10 mouse cellular contexts compared by ENCODE assay signal in genomic region chr11:6063501-6064214, GRCm38 (mm10). TPM values are rescaled to one million over a fixed set of nuclear protein-coding genes. Genes with fewer than 3 reads are reported as not detected.
DNase-seq lines count a peak whose midpoint lies in the region; ATAC-seq and TF ChIP-seq lines count a peak whose summit lies in the region.
"Had no signal": no experiment of that assay in that cellular context is flagged by ENCODE, and none has a peak within 500 bp of the region (broad histone marks: within the 10 kb centered on the region; RNA-seq: fewer than 3 reads in every experiment).

No protein-coding gene starts in this region.

- no peak for TF ChIP-seq POLR2A in ES-Bruce4 (IDR thresholded peaks at IDR 0.05; ENCODE audit: insufficient read depth, low read length)

- H3K36me3 ChIP-seq in heart, embryonic 15.5 days = no peaks in the 10 kb centered on the region
- H3K36me3 ChIP-seq in ES-Bruce4 (ENCODE audit: control insufficient read depth, insufficient read depth, low read length, poor library complexity, severe bottlenecking) = no peaks in the 10 kb centered on the region
- H3K36me3 ChIP-seq in embryonic facial prominence, embryonic 14.5 days (ENCODE audit: control insufficient read depth, insufficient read depth, low read length) = no peaks in the 10 kb centered on the region
- H3K36me3 ChIP-seq in midbrain, embryonic 10.5 days = no peaks in the 10 kb centered on the region

- peak overlapping the region; percentile 64 for H3K4me3 ChIP-seq in heart, embryonic 15.5 days
- no peak overlapping the region for H3K4me3 ChIP-seq in ES-Bruce4 (ENCODE audit: low read depth, low read length)
- no peak overlapping the region for H3K4me3 ChIP-seq in embryonic facial prominence, embryonic 14.5 days (ENCODE audit: low read depth, low read length)
- H3K4me3 ChIP-seq in midbrain, embryonic 10.5 days = 0 out of 2 replicates have a peak overlapping the region, but pooled peaks have one; percentile 59

- ATAC-seq in heart, embryonic 15.5 days (replicated peaks; ENCODE audit: insufficient number of reproducible peaks, insufficient read depth, low FRiP score, low read depth) = no peak
- no peak for ATAC-seq in embryonic facial prominence, embryonic 14.5 days (ENCODE audit: low read depth)

- WGBS in heart, embryonic 15.5 days = 40% methylated on average over 17 of the region's 17 CpGs
- WGBS in embryonic facial prominence, embryonic 14.5 days = 38% methylated on average over 17 of the region's 17 CpGs
- 51% methylated on average over 17 of the region's 17 CpGs for WGBS in midbrain, embryonic 10.5 days

- no peak overlapping the region for H3K9ac ChIP-seq in heart, embryonic 15.5 days
- H3K9ac ChIP-seq in ES-Bruce4 (ENCODE audit: low read depth, poor library complexity, severe bottlenecking) = 0 out of 2 replicates have a peak overlapping the region, but pooled peaks have one; percentile 90
- H3K9ac ChIP-seq in embryonic facial prominence, embryonic 14.5 days (ENCODE audit: low read depth, low read length) = no peak overlapping the region

- H3K27me3 ChIP-seq in heart, embryonic 15.5 days = peaks cover 72% of the 10 kb centered on the region
- peaks cover 16% of the 10 kb centered on the region for H3K27me3 ChIP-seq in ES-Bruce4 (ENCODE audit: control insufficient read depth, insufficient read depth, low read length, poor library complexity, severe bottlenecking)
- peaks cover 69% of the 10 kb centered on the region for H3K27me3 ChIP-seq in embryonic facial prominence, embryonic 14.5 days (replicated peaks; ENCODE audit: control insufficient read depth, insufficient read depth, low read length)
- peaks cover 73% of the 10 kb centered on the region for H3K27me3 ChIP-seq in midbrain, embryonic 10.5 days (ENCODE audit: low read depth, poor library complexity, severe bottlenecking)

- no peak for TF ChIP-seq EP300 in ES-Bruce4 (IDR thresholded peaks at IDR 0.05; ENCODE audit: insufficient read depth, low read depth, low read length)

- no peak for DNase-seq in heart, postnatal 36 days
- no peak for DNase-seq in embryonic facial prominence, embryonic 14.5 days (ENCODE audit: low spot score)
- no peak for DNase-seq in midbrain, embryonic 10.5 days (ENCODE audit: low spot score)
- no peak for DNase-seq in frontal cortex, postnatal 25 days (ENCODE audit: low spot score in 2 of 2)
- DNase-seq in ovary, adult 18-20 months (ENCODE audit: low spot score) = no peak
- no peak for DNase-seq in lung, adult 18-20 months
- DNase-seq: kidney, adult 8-10 months; lung, postnatal 10 days had no signal

- peaks cover 25% of the 10 kb centered on the region for H3K4me1 ChIP-seq in heart, embryonic 15.5 days (replicated peaks)
- peaks cover 7% of the 10 kb centered on the region for H3K4me1 ChIP-seq in ES-Bruce4 (ENCODE audit: control insufficient read depth, insufficient read depth, low read length)
- H3K4me1 ChIP-seq in embryonic facial prominence, embryonic 14.5 days (ENCODE audit: control insufficient read depth, insufficient read depth, low read length) = peaks cover 5% of the 10 kb centered on the region; the same call in 1 of the 2 replicates
- H3K4me1 ChIP-seq in midbrain, embryonic 10.5 days = peaks cover 40% of the 10 kb centered on the region

- no peak overlapping the region for H3K27ac ChIP-seq in heart, embryonic 15.5 days
- no peak overlapping the region for H3K27ac ChIP-seq in ES-Bruce4 (ENCODE audit: insufficient read depth, low read length)
- H3K27ac ChIP-seq in embryonic facial prominence, embryonic 14.5 days (replicated peaks; ENCODE audit: low read depth, low read length) = no peak overlapping the region
- no peak overlapping the region for H3K27ac ChIP-seq in midbrain, embryonic 10.5 days (replicated peaks)

- no peaks in the 10 kb centered on the region for H3K9me3 ChIP-seq in heart, embryonic 15.5 days (replicated peaks)
- no peaks in the 10 kb centered on the region for H3K9me3 ChIP-seq in ES-Bruce4 (replicated peaks; ENCODE audit: control insufficient read depth, insufficient read depth, low read length, poor library complexity, severe bottlenecking)
- no peaks in the 10 kb centered on the region for H3K9me3 ChIP-seq in embryonic facial prominence, embryonic 14.5 days (ENCODE audit: control insufficient read depth, low read length)
- H3K9me3 ChIP-seq in midbrain, embryonic 10.5 days (replicated peaks) = no peaks in the 10 kb centered on the region

- TF ChIP-seq CTCF in ES-Bruce4 (IDR thresholded peaks at IDR 0.05; ENCODE audit: low read depth, low read length) = no peak

- intact Hi-C loops in heart, postnatal 36 days (cut with DNase I) = no loop called here

- peak overlapping the region; percentile 95 for H3K4me2 ChIP-seq in heart, embryonic 15.5 days
- H3K4me2 ChIP-seq in embryonic facial prominence, embryonic 14.5 days (ENCODE audit: low read depth, low read length) = peak overlapping the region; percentile 96; the same call in 1 of the 2 replicates

RNA-seq across cellular contexts. Expression of gene Camk2b, which starts 2.5 kb away (rescaled TPM):
- polyA plus RNA-seq in heart, embryonic 15.5 days (2015; fragmentation: Nextera tagmentation; extraction: Ambion mirVana) = 2.8 and 3.5 TPM in 2 replicates
- total RNA-seq in heart, postnatal 36 days (2021) = 1 to 10 TPM; 6.0 to 8.1 TPM
- polyA plus RNA-seq in ES-Bruce4 (2011; ENCODE audit: insufficient read depth, insufficient read length, low read depth, missing spikeins) = 8.9 and 12.8 TPM in 2 replicates
- 6.1 and 9.2 TPM in 2 replicates for polyA plus RNA-seq in embryonic facial prominence, embryonic 14.5 days (2014; fragmentation: Nextera tagmentation; extraction: Ambion mirVana)
- 0.81 and 2.1 TPM in 2 replicates for polyA plus RNA-seq in midbrain, embryonic 10.5 days (2016; fragmentation: Nextera tagmentation; extraction: Ambion mirVana)

Comparison
In these comparisons a context has a peak if more than half of its experiments do, and no peak if none do; other contexts are left out.
1. H3K4me3 ChIP-seq: peak in heart, embryonic 15.5 days (single experiment) and midbrain, embryonic 10.5 days (single experiment); none in ES-Bruce4 (single experiment) and embryonic facial prominence, embryonic 14.5 days (single experiment).